8 mouse cellular contexts compared by ENCODE assay signal in genomic region chr2:152942898-152943515, GRCm38 (mm10). TPM values are rescaled to one million over a fixed set of nuclear protein-coding genes. Genes with fewer than 3 reads are reported as not detected.
DNase-seq lines count a peak whose midpoint lies in the region; ATAC-seq lines count a peak whose summit lies in the region.

No protein-coding gene starts in this region.

- no peak overlapping the region for H3K27ac ChIP-seq in heart, embryonic 12.5 days (ENCODE audit: poor library complexity, severe bottlenecking)
- no peak overlapping the region for H3K27ac ChIP-seq in forebrain, embryonic 16.5 days (ENCODE audit: low read length)
- H3K27ac ChIP-seq in midbrain, embryonic 11.5 days (ENCODE audit: low read depth, low read length), result no peak overlapping the region

- no peaks in the 10 kb centered on the region for H3K36me3 ChIP-seq in heart, embryonic 12.5 days
- no peaks in the 10 kb centered on the region for H3K36me3 ChIP-seq in forebrain, embryonic 16.5 days (ENCODE audit: control insufficient read depth, insufficient read depth)
- no peaks in the 10 kb centered on the region for H3K36me3 ChIP-seq in midbrain, embryonic 11.5 days (ENCODE audit: control insufficient read depth, insufficient read depth, low read length)

- under 1% methylated on average over 64 of the region's 65 CpGs for WGBS in heart, embryonic 12.5 days
- under 1% methylated on average over 62 of the region's 65 CpGs for WGBS in forebrain, embryonic 16.5 days
- WGBS in midbrain, embryonic 11.5 days, result under 1% methylated on average over 63 of the region's 65 CpGs

- H3K4me3 ChIP-seq in heart, embryonic 12.5 days, result peak overlapping the region; percentile 48
- peak overlapping the region; percentile 45 for H3K4me3 ChIP-seq in forebrain, embryonic 16.5 days (replicated peaks; ENCODE audit: low read length)
- H3K4me3 ChIP-seq in midbrain, embryonic 11.5 days (ENCODE audit: low read depth, low read length), result peak overlapping the region; percentile 36

- 0 out of 2 replicates have a peak, but pooled peaks have one; percentile 33 for ATAC-seq in heart, embryonic 12.5 days (ENCODE audit: insufficient number of reproducible peaks, low FRiP score)
- no peak for ATAC-seq in forebrain, embryonic 16.5 days
- ATAC-seq in midbrain, embryonic 11.5 days (ENCODE audit: low FRiP score), result peak; percentile 8; the same call in 1 of the 2 replicates

- peak overlapping the region; percentile 89 for H3K4me2 ChIP-seq in heart, embryonic 12.5 days
- H3K4me2 ChIP-seq in forebrain, embryonic 16.5 days (ENCODE audit: low read length), result peak overlapping the region; percentile 82
- peak overlapping the region; percentile 80 for H3K4me2 ChIP-seq in midbrain, embryonic 11.5 days

- peak overlapping the region; percentile 56 for H3K9ac ChIP-seq in heart, embryonic 12.5 days
- peak overlapping the region; percentile 55 for H3K9ac ChIP-seq in forebrain, embryonic 16.5 days (replicated peaks; ENCODE audit: low read depth, low read length)
- H3K9ac ChIP-seq in midbrain, embryonic 11.5 days (ENCODE audit: low read length), result peak overlapping the region; percentile 51

- H3K27me3 ChIP-seq in heart, embryonic 12.5 days (replicated peaks), result peaks cover 100% of the 10 kb centered on the region
- peaks cover 50% of the 10 kb centered on the region for H3K27me3 ChIP-seq in forebrain, embryonic 16.5 days (replicated peaks; ENCODE audit: control insufficient read depth, insufficient read depth, low read length)
- H3K27me3 ChIP-seq in midbrain, embryonic 11.5 days (ENCODE audit: control insufficient read depth, insufficient read depth, low read length), result peaks cover 51% of the 10 kb centered on the region

- peaks cover 14% of the 10 kb centered on the region for H3K4me1 ChIP-seq in heart, embryonic 12.5 days (replicated peaks)
- peaks cover 20% of the 10 kb centered on the region for H3K4me1 ChIP-seq in forebrain, embryonic 16.5 days (replicated peaks; ENCODE audit: control insufficient read depth, insufficient read depth, low read length)
- H3K4me1 ChIP-seq in midbrain, embryonic 11.5 days (ENCODE audit: control insufficient read depth, insufficient read depth, low read length), result peaks cover 4% of the 10 kb centered on the region; the same call in 1 of the 2 replicates

- no peaks in the 10 kb centered on the region for H3K9me3 ChIP-seq in heart, embryonic 12.5 days (replicated peaks)
- no peaks in the 10 kb centered on the region for H3K9me3 ChIP-seq in forebrain, embryonic 16.5 days (ENCODE audit: control insufficient read depth, low read length)
- no peaks in the 10 kb centered on the region for H3K9me3 ChIP-seq in midbrain, embryonic 11.5 days (ENCODE audit: control insufficient read depth, low read length)

- DNase-seq in heart, adult 8-10 months (ENCODE audit: low spot score), result no peak
- DNase-seq in ZHBTc4 (ENCODE audit: low read depth, low spot score), result peak; percentile 58
- DNase-seq in midbrain, embryonic 11.5 days (ENCODE audit: low spot score, missing footprints), result peak; percentile 91
- DNase-seq in spleen, postnatal 10 days (ENCODE audit: low spot score in 2 of 2), result no peak
- no peak for DNase-seq in urinary bladder, postnatal 4 days (ENCODE audit: low spot score in 2 of 2)
- no peak for DNase-seq in frontal cortex, postnatal 36 days (ENCODE audit: low spot score in 2 of 2)

RNA-seq across cellular contexts. Expression of gene Dusp15, which starts 8.5 kb away (rescaled TPM):
- 0.10 TPM in 1 of 2 replicates, not detected in the other for polyA plus RNA-seq in heart, embryonic 12.5 days (2016; fragmentation: Nextera tagmentation; extraction: Ambion mirVana)
- not detected for total RNA-seq in heart, adult 8-10 months (2022)
- polyA plus RNA-seq in forebrain, embryonic 16.5 days (2015; fragmentation: Nextera tagmentation; extraction: Ambion mirVana), result 6.0 and 8.6 TPM in 2 replicates
- polyA plus RNA-seq in midbrain, embryonic 11.5 days (2014; fragmentation: Nextera tagmentation; extraction: Ambion mirVana), result 0.46 and 0.89 TPM in 2 replicates

RNA-seq across cellular contexts. Expression of gene Foxs1, which starts 10.0 kb away (rescaled TPM):
- polyA plus RNA-seq in heart, embryonic 12.5 days (2016; fragmentation: Nextera tagmentation; extraction: Ambion mirVana), result 0.86 and 1.1 TPM in 2 replicates
- 1 to 10 TPM; 1.6 to 2.7 (median 2.1) TPM for total RNA-seq in heart, adult 8-10 months (2022)
- polyA plus RNA-seq in forebrain, embryonic 16.5 days (2015; fragmentation: Nextera tagmentation; extraction: Ambion mirVana), result 3.6 and 3.7 TPM in 2 replicates
- polyA plus RNA-seq in midbrain, embryonic 11.5 days (2014; fragmentation: Nextera tagmentation; extraction: Ambion mirVana), result 2.1 and 2.6 TPM in 2 replicates

RNA-seq across cellular contexts. Expression of gene Ttll9, which starts 19.3 kb away (rescaled TPM):
- 0.24 and 0.38 TPM in 2 replicates for polyA plus RNA-seq in heart, embryonic 12.5 days (2016; fragmentation: Nextera tagmentation; extraction: Ambion mirVana)
- not detected for total RNA-seq in heart, adult 8-10 months (2022)
- polyA plus RNA-seq in forebrain, embryonic 16.5 days (2015; fragmentation: Nextera tagmentation; extraction: Ambion mirVana), result 2.1 and 3.5 TPM in 2 replicates
- polyA plus RNA-seq in midbrain, embryonic 11.5 days (2014; fragmentation: Nextera tagmentation; extraction: Ambion mirVana), result 1.1 and 2.0 TPM in 2 replicates

RNA-seq across cellular contexts. Expression of gene Mylk2, which starts 31.9 kb away (rescaled TPM):
- 0.05 and 0.12 TPM in 2 replicates for polyA plus RNA-seq in heart, embryonic 12.5 days (2016; fragmentation: Nextera tagmentation; extraction: Ambion mirVana)
- under 1 TPM; 0.17 to 0.44 (median 0.31) TPM for total RNA-seq in heart, adult 8-10 months (2022)
- polyA plus RNA-seq in forebrain, embryonic 16.5 days (2015; fragmentation: Nextera tagmentation; extraction: Ambion mirVana), result not detected in 2 replicates
- polyA plus RNA-seq in midbrain, embryonic 11.5 days (2014; fragmentation: Nextera tagmentation; extraction: Ambion mirVana), result not detected in 2 replicates

Comparison
In these comparisons a context has a peak if more than half of its experiments do, and no peak if none do; other contexts are left out.
1. DNase-seq: peak in ZHBTc4 (single experiment) and midbrain, embryonic 11.5 days (single experiment); none in heart, adult 8-10 months (single experiment), spleen, postnatal 10 days (0 of 2), urinary bladder, postnatal 4 days (0 of 2) and frontal cortex, postnatal 36 days (0 of 2).
2. Peak in every context shown above with its lines, with median percentiles within 50 percentile points of each other: H3K4me2 ChIP-seq, H3K4me3 ChIP-seq and H3K9ac ChIP-seq.